Mouse (Mus musculus) stomach, postnatal 0 days (tissue): ENCODE data around the gene Ctnna3.
"Not testable (repeated sequence)": the region's sequence is repeated elsewhere in the genome, so short reads cannot be mapped to it uniquely, and the experiment has no call there.

Experiments
- CTCF ChIP-seq: IDR thresholded peaks from 2 replicates; pipeline ENCODE4 v1.5.1; 2016; ENCODE audit warnings: antibody characterized with exemption, low read depth, mild to moderate bottlenecking, moderate library complexity
- EP300 ChIP-seq: optimal IDR thresholded peaks from 2 replicates; pipeline ENCODE3; 2016; ENCODE audit warnings: antibody characterized with exemption

- not testable (repeated sequence) for TF ChIP-seq EP300, CTCF
Measured at GRCm38 (mm10) chr10:64418396-64418795, 988.5 kb downstream of the Ctnna3 start.
